Mouse (Mus musculus): Measurements from ENCODE around the gene Snph.
"Not testable (repeated sequence)": the region's sequence is repeated elsewhere in the genome, so short reads cannot be mapped to it uniquely, and the experiment has no call there.

Gene Snph

DNA sequence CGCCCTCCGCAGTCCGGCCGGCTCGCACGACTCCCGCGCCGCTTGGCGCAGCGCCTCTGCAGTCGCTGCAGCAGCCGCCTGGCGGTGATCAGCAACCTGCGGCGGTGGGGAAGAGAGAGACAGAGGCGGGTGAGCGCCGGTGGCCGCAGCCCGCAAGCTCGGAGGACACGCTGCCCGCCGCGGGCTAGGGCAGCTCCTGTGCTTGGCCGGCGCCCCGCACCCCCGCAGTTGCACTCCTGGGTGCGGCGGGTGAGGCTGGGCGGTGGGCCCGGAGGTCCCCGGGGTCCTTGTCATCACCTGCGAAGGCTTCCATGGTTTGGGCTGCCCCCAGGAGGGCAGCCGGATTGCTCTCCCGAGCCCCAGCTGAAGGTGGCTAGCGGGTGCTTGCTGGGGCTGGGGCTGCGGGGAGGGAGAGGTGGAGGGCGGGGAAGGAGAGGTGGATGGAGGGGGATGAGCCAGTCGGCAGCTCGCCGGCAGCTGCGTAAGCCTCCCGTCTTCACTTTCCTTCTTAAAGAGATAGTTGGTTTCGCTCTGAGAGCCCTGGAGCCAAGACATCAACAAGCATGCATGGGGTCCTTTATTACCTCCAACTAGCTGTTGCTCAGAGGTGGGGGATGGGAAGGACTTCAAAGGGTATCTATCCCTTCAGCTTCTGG, at the start of gene Snph:
Gene Snph, minus strand, starts transcription at position 435 of the 656 bp plus-strand sequence.
- peak; percentile 16 for DNase-seq (ENCODE audit: low read depth, low spot score)

DNA sequence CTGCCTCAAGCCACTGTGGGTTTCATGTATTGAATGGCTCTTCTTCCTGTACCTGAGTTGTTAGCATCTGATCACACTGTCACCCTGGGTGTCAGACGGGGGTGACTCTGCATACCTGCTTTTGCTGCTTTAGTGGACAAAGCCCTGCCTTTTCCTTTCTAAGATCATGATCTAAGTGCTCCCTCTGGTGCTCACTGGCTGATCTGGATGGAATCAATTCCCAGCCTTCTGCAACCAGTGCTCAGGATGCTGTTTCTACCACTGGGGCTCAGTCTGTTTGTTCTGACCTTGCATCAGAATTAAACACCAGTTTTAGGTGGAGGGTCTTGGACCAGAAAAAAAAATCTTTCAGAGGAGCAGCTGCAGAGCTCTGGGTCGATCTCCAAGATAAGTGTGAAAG, 43.8 kb upstream of the Snph start:
- no peak for DNase-seq (ENCODE audit: low read depth, low spot score)

DNA sequence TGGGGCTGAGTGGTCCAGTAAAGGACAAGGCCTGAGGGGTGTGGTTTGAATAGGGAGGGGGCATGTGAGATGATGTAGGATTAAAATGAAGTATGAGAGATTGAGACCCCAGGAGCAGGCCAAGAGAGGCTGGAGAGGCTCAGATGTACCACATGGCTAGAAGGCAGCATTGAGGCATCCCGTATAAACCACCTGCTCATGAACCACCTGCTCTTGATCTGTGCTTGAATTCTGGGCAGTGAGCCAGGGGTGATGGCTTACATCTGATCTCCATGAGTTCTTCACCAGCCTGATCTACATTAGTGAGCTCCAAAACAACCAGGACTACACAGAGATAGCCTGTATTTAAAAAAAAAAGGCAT, 38.6 kb upstream of the Snph start:
- DNase-seq (ENCODE audit: low read depth, low spot score): no peak

DNA sequence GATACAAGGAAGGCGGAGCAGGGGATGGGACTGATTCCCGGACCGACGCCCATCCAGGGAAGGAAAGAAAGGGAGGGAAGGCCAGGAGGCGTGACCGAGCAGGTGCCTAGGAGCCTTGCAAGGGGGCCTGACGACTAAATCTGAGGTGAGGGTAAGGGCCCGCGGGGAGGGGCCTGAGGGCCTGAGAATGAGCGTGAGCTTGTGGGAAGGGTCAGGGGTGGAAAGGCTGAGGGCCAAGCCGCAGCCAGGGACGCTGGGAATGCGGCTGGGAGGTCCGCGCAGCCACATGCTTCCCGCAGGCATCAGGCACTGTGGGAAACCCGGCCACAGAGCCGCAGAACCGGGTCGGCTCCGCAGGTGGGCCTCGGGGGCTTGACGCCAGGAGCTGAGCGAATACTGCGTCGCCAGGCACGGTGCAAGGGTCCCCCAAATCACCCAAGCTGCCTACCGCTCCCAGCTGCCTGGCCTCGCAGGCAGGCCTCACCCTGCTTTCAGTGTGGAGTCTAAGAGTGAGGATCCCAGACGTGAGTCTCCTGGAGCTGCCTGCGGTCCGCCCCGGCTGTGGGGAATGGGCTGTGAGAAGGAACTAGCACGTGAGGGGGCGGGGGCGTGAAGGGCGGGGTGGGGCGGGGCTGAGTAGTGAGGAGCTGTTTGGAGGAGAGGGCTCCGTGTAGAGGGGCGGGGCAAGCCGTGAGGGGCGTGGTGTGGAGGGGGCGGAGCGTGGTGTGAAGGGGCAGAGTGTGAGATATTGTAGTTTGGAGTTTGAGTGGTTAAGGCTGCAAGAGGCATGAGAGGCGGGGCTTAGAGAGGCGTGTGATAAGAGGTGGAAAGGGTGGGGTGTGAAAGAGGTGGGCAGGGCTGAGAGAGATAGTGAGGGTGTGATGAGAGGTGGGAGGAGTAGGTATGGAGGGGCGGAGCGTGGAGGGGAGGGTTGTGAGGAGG, 37.9 kb upstream of the Snph start:
- no peak for DNase-seq (ENCODE audit: low read depth, low spot score)

DNA sequence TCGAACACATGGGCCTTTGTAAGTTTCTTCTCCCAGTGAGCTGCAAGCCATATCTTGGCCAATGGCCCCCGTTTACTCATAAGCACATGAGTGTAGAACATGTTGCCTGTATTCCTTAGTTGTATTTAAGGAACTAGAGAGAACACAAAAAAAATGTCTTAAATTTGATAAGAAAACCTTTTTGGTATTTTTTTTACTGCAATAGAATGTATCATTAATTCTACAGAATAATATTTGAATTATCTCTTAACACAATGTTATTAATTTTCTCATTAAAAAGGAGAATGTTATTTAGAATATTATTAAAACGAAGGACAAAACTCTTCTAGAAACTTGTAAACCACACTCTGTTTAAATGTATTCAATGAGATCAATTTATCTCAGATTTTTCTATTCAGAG, 36.0 kb upstream of the Snph start, which contains the start of gene Rad21l:
Gene Rad21l, minus strand, starts transcription at position 101 of the 400 bp plus-strand sequence.
- no peak for DNase-seq (ENCODE audit: low read depth, low spot score)

DNA sequence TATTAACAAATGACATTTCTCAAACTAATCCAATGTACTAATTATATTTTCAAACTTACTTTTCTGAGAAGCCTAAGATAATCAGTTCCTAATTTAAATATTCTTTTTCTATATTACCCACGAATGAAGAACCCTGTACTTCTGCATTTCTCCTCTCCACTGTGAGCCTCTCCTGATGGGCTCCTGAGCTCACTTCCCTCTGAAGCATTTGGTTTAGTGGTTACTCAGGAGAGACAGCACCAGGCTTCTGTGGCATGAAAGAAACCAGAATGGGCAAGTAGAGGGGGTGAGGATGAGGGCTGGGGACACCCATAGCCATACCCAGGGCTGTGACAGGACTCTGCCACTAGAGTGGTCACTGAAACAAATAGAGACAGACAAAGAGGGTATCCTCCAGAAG, 19.7 kb upstream of the Snph start:
- no peak for DNase-seq (ENCODE audit: low read depth, low spot score)

DNA sequence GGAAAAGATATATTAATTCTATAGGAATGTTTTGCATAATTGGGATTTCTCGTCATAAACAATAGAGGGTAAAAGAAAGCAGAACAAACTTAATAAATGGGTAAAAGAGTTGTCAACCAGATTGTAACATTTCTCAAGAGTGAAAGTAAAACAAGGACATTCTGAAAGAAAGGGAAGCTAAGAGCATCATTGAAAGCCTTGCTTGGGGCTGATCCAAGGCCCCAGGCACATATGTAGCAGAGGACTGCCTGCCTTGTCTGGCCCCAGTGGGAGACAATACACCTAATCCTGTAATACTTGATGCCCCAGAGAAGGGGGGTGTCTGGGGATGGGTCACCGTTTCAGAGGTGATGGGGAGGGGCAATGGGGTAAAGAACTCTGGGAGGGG, 3.6 kb upstream of the Snph start:
- DNase-seq (ENCODE audit: low read depth, low spot score): no peak

DNA sequence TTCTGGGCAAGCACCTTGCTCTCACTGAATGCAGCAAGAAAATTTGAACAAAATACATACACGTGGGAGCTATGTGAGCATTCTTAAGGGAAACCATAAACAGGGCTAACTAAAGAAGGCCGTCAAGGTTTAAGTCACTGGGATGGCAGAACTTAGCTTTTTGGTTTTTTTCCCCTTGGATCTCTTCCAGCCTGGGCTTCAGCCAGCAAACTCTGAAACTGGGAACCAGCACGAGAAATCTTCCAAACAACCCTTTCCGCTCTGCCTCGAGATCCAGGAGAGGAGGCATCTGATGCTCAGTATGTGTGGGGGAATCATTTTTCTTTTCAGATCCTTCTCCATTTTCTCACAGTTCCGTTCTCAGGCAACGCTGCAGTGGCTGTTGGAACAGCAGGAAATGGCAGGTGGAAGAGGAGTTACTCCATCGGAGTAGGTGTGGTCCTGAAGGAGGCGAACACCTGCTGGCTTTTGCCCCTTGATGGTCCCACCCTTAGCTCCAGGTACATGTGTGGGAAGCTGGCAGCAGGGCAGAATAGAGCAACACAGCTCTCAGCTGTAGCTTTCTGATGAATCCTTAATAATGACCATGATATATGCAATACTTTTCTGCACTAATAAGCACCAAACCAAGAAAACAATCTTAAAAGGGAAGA, 3.1 kb upstream of the Snph start:
- no peak for DNase-seq (ENCODE audit: low read depth, low spot score)

DNA sequence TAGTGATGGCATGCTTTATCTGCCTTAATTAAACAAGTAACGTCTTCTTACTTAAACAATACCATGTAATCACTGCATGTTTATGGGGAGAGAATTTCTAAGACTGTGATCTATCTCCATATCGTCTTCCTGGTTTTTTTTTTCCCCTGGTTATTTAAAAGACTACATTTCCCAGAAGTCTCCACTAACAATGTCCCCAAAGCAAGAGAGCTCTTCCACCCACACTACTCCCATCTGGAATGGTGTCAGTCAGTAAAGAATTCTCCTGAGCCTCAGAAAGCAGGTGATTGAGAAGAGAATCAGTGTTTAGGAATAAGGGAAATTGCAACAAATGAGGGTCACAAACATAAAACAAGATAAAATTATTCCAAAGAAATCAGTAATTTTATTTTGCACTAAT, 2.5 kb upstream of the Snph start:
- DNase-seq (ENCODE audit: low read depth, low spot score): no peak

DNA sequence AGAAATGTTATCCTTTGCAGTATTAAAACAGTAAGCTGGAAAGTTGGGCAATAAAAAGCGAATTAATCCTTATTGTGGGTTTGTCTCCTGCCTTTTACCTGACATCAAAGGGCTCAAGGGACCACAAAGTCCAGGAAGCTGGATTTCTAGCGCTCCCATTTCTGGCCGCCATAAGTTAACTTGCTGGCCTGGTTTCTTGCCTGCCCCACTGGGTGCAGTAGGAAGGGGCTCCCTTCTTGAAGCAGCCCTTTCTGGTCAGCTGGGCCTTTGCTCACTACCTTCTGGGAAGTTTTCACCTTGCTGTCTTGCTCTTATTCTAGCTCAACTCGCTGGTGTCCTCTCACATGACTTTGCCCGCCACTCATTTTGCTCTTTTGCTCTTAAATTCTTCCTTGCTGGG, 589 bp upstream of the Snph start:
- no peak for DNase-seq (ENCODE audit: low read depth, low spot score)

DNA sequence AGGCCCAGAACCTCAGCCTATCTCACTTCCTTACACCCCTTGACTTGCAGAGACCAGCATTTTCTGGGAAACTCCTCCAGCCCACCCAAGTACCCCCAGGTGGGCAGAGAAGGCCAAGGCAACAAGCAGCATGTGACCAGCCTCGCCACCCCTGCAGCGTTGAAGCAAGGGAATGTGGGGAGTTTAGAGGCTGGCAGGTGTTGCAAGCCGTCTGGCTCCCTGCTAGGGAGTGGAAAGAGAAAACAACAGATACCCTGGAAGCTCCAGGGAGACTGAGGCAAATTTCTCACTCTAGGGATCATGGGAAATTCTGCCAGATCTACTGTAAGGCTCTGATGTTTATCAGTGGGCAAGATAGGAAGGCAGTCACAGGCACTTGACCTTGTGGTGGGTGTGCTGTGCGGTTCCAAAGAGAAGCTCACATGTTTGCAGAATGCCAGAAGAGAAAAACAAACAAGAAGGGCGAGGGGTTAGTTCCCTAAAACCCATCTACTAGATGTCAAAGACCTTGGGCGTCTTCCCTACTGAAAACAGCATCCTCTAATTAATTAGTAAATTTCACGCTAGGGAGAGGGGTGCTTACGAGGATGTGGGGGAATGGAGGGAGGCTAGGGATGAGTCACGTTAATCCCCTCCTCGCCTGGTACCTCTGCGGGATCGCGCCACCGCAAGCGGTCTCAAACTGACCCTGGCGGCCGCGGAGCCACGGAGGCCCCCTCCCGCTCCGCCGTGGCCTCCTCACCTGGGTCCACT, 811 bp downstream of the Snph start:
- DNase-seq (ENCODE audit: low read depth, low spot score): no peak

DNA sequence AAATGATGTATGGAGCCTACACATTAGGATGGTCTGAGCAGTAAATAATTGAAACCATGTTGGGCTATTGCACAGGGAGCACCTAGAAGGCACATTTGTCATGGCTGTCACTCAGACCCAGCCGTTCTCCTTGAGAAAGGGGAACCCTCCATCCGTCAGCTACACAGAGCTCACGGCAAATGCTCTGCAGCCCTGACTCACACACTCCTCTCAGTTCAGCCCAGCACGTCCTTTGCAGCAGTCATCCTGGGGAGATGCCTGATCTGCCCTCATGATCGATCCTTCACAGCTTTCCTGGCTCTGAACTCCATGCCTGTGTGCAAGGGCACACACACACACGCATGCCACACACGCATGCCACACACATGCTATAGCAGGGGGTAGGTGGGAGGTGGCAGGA, 3.1 kb downstream of the Snph start:
- no peak for DNase-seq (ENCODE audit: low read depth, low spot score)

DNA sequence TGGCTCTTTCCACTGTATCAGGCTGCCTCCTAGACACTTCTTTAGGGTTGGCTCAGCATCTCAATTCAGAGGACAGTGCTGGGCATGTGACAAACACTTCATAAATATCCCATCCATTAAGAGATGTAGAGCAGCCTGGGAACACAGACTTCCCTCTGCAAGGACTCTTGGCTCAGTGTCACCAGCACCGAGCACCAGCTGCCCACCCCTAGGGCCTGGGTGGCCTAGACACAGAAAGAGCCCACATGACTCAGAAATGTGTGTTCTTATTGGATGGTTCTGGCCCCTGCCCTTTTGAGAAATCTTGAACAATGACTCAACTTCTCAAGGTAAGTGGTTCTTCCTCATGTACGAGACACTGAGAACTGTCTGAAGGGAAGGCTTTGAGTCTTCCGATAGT, 4.4 kb downstream of the Snph start:
- DNase-seq (ENCODE audit: low read depth, low spot score): no peak

DNA sequence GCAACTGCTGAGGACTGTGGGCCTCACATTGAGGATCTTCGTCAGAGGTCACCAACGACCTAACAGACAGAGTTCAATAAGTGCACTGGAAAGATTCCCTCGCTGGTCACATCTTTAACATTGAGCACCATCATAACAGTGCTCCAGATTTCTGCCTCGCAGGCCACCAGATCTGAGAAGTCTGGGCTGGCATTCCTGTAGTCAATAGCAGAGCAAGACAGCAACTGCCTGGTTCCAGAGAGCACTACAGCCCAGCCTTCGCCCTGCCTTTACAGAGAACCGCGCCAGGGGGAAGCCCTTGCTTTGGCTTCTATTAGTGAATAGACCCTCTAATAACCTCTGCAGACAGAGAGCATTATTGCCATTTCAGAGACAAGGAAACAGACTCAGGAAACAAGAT, 6.1 kb downstream of the Snph start:
- no peak for DNase-seq (ENCODE audit: low read depth, low spot score)

DNA sequence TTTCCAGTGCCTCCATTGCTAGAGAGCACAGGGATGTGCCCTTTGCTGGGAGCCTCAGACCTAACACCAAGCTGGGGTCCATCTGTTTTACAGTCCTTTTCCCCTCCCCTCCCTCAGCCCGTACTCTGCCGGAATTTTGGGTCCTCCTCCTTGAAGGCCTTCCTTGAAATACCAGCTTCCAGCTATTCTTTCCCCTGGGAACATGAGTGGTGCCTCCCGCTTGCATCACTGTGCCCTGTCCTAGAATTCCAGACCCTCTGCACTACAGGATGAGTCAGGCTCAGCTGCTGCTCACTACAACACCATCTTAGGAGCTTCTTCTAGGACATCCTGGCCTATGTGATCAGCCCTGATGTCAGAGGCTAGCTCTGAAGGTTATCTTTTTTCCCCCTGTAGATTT, 8.6 kb downstream of the Snph start:
- no peak for DNase-seq (ENCODE audit: low read depth, low spot score)

DNA sequence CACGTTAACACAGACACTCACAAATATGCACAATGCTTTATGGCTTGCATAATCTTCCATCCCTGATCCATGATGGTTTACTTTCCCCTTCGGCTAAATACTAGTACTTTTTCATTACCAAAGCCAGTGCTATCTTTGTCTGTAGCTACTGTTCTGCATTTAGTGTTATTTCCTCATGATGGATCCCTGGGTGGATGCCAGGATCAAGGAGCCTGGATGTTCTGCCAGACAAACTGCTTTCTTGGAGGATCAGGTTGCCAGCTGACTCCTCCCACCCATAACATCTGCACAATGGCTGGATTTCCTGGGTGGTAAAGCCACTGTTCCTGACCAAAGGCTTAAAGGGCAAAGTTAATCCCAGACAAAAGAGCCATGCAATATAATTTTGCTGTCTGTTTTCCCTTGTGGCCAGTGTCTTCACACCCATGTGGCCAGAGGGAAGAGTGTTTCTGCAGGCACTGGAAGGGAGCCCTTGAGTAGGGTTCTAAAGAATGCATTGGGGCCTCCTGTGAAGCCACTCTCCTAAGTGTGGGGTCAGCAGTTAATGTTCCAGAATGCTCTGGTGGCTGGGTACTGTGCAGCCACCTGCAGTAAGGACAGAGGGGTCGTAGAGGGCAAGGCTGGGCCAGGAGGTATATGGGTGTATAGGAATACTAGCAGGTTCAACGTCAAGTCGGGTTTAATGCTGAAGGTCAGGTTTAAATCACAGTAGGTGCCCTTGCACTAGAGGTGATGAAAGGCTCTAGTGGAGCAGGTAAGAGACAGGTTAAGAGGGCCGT, 15.7 kb downstream of the Snph start:
- DNase-seq (ENCODE audit: low read depth, low spot score): no peak

DNA sequence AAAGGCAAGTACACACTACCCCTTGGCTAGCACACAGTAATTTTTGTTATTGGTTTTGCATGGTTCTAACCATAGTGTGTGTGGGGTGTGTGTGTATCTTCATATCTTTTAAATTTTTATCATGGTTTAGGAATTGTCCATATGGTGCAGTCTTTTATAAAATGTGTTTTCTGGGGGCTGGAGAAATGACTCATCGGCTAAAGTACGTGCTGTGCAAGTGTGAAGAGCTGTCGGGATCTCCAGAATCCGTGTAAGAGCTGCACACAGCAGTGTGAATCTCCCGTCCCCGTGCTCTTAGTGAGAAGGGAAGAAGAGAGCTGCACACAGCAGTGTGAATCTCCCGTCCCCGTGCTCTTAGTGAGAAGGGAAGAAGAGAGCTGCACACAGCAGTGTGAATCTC, 16.6 kb downstream of the Snph start:
- not testable (repeated sequence) for DNase-seq (ENCODE audit: low read depth, low spot score)

DNA sequence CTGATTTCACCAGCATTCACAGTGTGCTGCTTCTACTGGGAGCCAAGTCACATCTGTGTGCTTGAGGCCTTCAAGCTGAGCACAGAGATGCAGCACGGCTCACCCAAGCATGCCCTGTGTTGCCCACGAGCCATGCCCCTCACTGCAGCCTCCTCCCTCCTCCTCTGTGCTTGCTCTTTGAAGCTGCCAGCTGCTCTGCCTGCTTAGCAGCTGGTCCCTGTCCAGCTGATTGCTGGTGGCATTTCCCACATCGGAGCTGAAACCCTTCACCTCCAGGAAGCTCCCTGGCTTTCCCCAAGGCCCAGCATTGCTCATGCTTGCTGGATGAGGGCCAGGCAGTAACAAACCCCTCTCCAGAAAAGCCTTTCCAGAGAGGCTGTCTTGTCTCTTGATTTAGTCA, 22.4 kb downstream of the Snph start:
- DNase-seq (ENCODE audit: low read depth, low spot score): no peak

DNA sequence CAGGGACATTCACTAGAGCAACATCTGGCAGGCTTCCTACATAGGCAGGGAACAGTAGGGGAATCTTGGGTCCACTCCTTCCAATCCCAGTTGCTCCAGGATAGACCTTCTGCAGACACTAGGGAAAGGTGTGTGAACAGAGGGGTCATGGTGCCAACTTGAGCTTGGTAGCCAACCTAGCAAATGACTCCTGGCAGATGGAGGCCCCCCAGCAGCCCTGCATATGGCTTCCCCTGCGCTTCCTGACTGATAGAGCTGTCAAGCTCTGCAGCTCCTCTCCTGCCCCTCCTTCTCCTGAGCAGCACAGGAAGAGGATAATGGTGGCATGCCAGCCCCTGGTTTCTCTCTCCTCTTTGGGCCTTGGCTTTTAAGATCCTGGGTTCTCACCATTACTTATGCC, 24.0 kb downstream of the Snph start:
- DNase-seq (ENCODE audit: low read depth, low spot score): no peak

DNA sequence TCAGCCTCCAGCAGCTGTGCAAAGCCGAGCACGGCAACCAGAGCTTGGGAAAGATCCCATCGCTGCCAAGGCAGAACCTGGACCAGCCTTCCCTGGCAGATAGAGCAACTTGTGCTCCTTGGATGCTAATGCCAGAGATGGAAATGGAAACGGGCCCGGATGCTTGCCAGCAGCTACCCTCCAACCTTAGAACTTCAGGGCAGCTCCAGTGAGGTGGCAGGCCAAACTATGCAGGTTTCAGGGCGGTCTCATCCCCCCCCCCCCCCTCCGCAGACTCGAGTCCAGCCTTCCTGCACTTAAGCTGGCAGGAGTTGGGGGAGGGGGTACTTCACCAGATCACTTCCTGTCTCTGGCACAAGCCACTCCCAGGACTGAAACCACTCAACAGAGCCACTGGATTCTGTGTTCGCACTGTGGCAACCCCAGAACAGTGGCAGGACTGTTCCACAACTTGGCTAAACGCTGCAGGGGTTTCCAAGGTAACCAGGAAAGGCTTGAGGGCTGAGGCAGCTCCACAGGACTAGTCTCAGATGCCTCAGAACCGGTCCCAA, 26.9 kb downstream of the Snph start:
- no peak for DNase-seq (ENCODE audit: low read depth, low spot score)

DNA sequence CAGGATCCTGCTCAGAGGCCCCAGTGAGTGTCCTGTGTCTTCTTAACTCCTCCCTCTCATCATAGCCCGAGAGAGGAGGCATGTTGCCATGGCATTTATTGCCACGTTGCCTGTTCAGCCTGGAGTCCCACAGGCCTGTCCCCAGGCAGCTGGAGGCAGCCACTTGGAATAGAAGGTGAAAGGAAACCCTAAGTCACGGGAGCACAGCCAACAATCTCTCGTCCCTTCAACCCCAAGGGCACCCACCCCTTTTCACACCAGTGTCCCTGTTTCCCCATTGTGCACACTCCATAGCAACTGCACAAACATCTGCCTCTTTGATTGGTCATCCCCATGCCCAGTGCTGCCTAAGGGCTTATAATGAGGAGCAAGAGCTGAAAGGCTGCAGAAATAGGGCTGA, 28.8 kb downstream of the Snph start:
- no peak for DNase-seq (ENCODE audit: low read depth, low spot score)
